Mouse (Mus musculus): ENCODE measurements around the gene Nptxr. TPM values are rescaled to one million over a fixed set of nuclear protein-coding genes. Genes with fewer than 3 reads are reported as not detected.
A peak's percentile ranks its signal among the peaks of the same experiment; 100 is the strongest.

Gene Nptxr
- polyA plus RNA-seq, 1 experiment from 2014 or later, result 21.0 TPM

DNA sequence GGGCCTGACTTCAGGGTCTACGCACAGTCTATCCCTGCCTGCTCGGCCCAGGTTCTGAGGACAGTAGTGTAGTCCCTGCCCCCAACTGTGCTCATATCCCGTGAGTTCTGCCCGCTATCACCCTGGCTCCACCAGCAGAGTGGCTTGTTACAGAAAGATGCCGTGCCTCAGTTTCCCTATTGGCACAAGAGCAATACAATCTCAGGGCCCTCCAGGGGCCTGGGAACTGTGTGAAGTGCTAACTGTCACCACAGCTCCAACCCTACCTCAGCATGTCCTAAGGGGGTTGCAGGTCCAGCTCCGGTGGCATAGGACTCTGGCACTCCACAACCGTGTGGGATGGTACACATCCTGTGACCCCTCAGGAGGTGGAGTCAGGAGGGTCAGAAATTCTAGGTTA is 7.5 kb downstream of the Nptxr start:
- H3K9me3 ChIP-seq, result no peaks in the 10 kb centered on the region
- no peak overlapping the region for H3K4me3 ChIP-seq
- no peak overlapping the region for H3K4me2 ChIP-seq
- peaks cover 9% of the 10 kb centered on the region; the same call in 1 of the 2 replicates for H3K36me3 ChIP-seq
- H3K27ac ChIP-seq, result no peak overlapping the region
- no peak; the same call in 1 of the 2 replicates for ATAC-seq (ENCODE audit: low FRiP score)
- H3K4me1 ChIP-seq (replicated peaks), result peaks cover 16% of the 10 kb centered on the region
- H3K9ac ChIP-seq, result no peak overlapping the region
- peaks cover 23% of the 10 kb centered on the region for H3K27me3 ChIP-seq
- 82% methylated on average over 7 of the region's 7 CpGs for WGBS

- Histone ChIP-seq H3K4me3 (no peak overlapping the region), H3K9me3 (no peaks in the 10 kb centered on the region), H3K27me3 (peaks cover 21% of the 10 kb centered on the region), H3K36me3 (peaks cover 9% of the 10 kb centered on the region; the same call in 1 of the 2 replicates), H3K9ac (no peak overlapping the region), H3K4me2 (no peak overlapping the region), H3K4me1 (replicated peaks) (peaks cover 12% of the 10 kb centered on the region), H3K27ac (no peak overlapping the region)
- no peak for ATAC-seq (ENCODE audit: low FRiP score)
- 78% methylated on average over 12 of the region's 12 CpGs for WGBS
Observed at GRCm38 (mm10) chr15:79796256-79796655, 8.3 kb downstream of the Nptxr start.

DNA sequence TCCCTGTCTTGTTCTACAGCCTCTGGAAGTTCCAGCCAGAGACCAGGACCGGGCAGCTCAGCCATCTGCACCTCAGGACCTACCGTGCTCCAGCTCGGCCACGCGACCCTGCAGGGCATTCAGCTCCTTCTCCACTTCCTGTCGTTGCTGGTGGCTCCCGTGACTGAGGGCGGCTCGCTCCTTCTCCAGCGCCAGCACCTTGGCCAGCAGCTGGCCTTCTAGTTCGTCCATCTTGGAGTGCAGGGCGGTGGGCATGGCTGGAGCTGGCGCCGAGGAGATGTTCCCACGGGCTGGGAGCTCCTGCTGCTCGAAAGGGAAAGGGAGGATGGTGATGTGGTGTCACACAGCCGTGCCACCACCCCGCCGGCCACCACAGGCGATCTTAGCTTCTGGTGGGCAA is 10.4 kb downstream of the Nptxr start:
- Histone ChIP-seq H3K4me2 (no peak overlapping the region), H3K9ac (no peak overlapping the region)
- no peak for ATAC-seq (ENCODE audit: low FRiP score)

GRCm38 (mm10) chr15:79793076-79793475 is 11.5 kb downstream of the Nptxr start:
- peaks cover 28% of the 10 kb centered on the region for H3K27me3 ChIP-seq
- no peak overlapping the region for H3K4me2 ChIP-seq
- H3K36me3 ChIP-seq, result peaks cover 19% of the 10 kb centered on the region
- H3K4me1 ChIP-seq (replicated peaks), result peaks cover 4% of the 10 kb centered on the region
- H3K4me3 ChIP-seq, result no peak overlapping the region
- H3K9ac ChIP-seq, result no peak overlapping the region
- no peak for ATAC-seq (ENCODE audit: low FRiP score)
- H3K27ac ChIP-seq, result no peak overlapping the region
- no peaks in the 10 kb centered on the region for H3K9me3 ChIP-seq
- 96% methylated on average over 9 of the region's 9 CpGs for WGBS

More for the DNA sequence above, 10.4 kb downstream of the Nptxr start:
- H3K4me3 ChIP-seq, result no peak overlapping the region
- H3K27me3 ChIP-seq, result peaks cover 28% of the 10 kb centered on the region
- H3K9me3 ChIP-seq, result no peaks in the 10 kb centered on the region
- H3K36me3 ChIP-seq, result peaks cover 15% of the 10 kb centered on the region
- H3K27ac ChIP-seq, result no peak overlapping the region
- peaks cover 3% of the 10 kb centered on the region for H3K4me1 ChIP-seq (replicated peaks)
- WGBS, result 40% methylated on average over 20 of the region's 20 CpGs

GRCm38 (mm10) chr15:79792455-79792854 is 12.1 kb downstream of the Nptxr start:
- Histone ChIP-seq H3K4me2 (no peak overlapping the region), H3K27ac (no peak overlapping the region), H3K4me1 (replicated peaks) (peaks cover 10% of the 10 kb centered on the region), H3K4me3 (no peak overlapping the region), H3K9me3 (no peaks in the 10 kb centered on the region), H3K27me3 (peaks cover 28% of the 10 kb centered on the region), H3K9ac (no peak overlapping the region), H3K36me3 (peaks cover 19% of the 10 kb centered on the region)
- 17% methylated on average over 19 of the region's 19 CpGs for WGBS
- ATAC-seq (ENCODE audit: low FRiP score), result no peak

GRCm38 (mm10) chr15:79791502-79791901 is 13.1 kb downstream of the Nptxr start:
- Histone ChIP-seq H3K9ac (no peak overlapping the region), H3K27ac (no peak overlapping the region), H3K27me3 (peaks cover 28% of the 10 kb centered on the region), H3K4me1 (replicated peaks) (peaks cover 18% of the 10 kb centered on the region), H3K4me2 (no peak overlapping the region), H3K9me3 (no peaks in the 10 kb centered on the region), H3K36me3 (peaks cover 19% of the 10 kb centered on the region), H3K4me3 (no peak overlapping the region)
- 2% methylated on average over 12 of the region's 12 CpGs for WGBS
- no peak for ATAC-seq (ENCODE audit: low FRiP score)

DNA sequence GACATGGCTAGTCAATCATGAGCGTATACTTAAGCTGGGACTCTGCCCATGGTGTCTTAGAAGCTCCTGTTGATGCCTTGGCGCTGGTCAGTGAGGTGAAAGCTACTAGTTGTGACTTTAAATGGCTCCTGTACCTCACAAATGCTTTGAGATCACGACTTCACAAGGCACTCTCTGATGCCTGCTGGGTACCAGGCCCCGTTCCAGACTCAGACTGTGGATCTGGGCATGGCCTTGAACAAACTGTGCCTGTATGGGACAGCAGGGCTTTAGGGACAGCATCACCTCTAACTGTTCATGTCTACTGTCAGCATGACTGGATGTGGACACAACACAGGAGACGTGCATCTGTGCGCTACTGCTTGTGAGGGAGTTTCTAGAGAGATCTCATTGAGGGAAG is 13.7 kb downstream of the Nptxr start:
- H3K27ac ChIP-seq, result no peak overlapping the region
- WGBS, result 85% methylated on average over 6 of the region's 6 CpGs
- no peak for ATAC-seq (ENCODE audit: low FRiP score)

GRCm38 (mm10) chr15:79790111-79790510 is 14.5 kb downstream of the Nptxr start:
- H3K4me2 ChIP-seq, result no peak overlapping the region
- H3K27me3 ChIP-seq, result peaks cover 28% of the 10 kb centered on the region
- H3K9ac ChIP-seq, result no peak overlapping the region
- no peak for ATAC-seq (ENCODE audit: low FRiP score)
- H3K4me1 ChIP-seq (replicated peaks), result peaks cover 15% of the 10 kb centered on the region
- 58% methylated on average over 8 of the region's 8 CpGs for WGBS
- H3K27ac ChIP-seq, result no peak overlapping the region
- H3K9me3 ChIP-seq, result no peaks in the 10 kb centered on the region
- H3K4me3 ChIP-seq, result no peak overlapping the region
- peaks cover 19% of the 10 kb centered on the region for H3K36me3 ChIP-seq

More for the DNA sequence above, 13.7 kb downstream of the Nptxr start:
- H3K9me3 ChIP-seq, result no peaks in the 10 kb centered on the region
- H3K4me2 ChIP-seq, result no peak overlapping the region
- H3K4me1 ChIP-seq (replicated peaks), result peaks cover 18% of the 10 kb centered on the region
- no peak overlapping the region for H3K4me3 ChIP-seq
- H3K9ac ChIP-seq, result no peak overlapping the region
- H3K36me3 ChIP-seq, result peaks cover 19% of the 10 kb centered on the region
- H3K27me3 ChIP-seq, result peaks cover 28% of the 10 kb centered on the region

DNA sequence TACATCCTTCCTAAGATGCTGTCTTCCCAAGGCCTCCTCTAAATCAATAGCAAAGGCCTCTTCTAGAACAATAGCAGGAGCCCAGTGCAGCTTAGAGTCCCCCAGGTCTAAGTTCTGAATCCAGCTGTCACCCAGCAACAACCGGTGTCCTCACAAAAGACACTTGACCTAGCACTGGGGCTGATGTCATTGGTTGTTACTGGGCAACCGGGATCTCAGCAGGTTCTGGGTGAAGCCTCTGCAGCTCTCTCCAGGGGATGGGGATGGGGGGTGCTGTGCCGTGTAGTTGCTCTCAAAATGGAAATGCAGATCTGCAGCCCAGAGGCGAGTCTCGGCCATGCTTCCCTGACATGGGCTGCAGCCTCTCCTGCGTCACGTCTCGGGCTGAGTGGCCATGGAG is 16.8 kb downstream of the Nptxr start:
- Histone ChIP-seq H3K9ac (peak overlapping the region; percentile 39; the same call in 1 of the 2 replicates), H3K4me1 (replicated peaks) (peaks cover 15% of the 10 kb centered on the region), H3K36me3 (peaks cover 14% of the 10 kb centered on the region), H3K4me2 (no peak overlapping the region), H3K27me3 (peaks cover 24% of the 10 kb centered on the region), H3K4me3 (no peak overlapping the region), H3K9me3 (no peaks in the 10 kb centered on the region), H3K27ac (peak overlapping the region; percentile 52; the same call in 1 of the 2 replicates)
- WGBS, result 39% methylated on average over 8 of the region's 8 CpGs
- ATAC-seq (ENCODE audit: low FRiP score), result no peak

- Histone ChIP-seq H3K4me1 (replicated peaks) (peaks cover 15% of the 10 kb centered on the region), H3K27me3 (peaks cover 11% of the 10 kb centered on the region; the same call in 1 of the 2 replicates), H3K9ac (no peak overlapping the region), H3K27ac (no peak overlapping the region), H3K4me3 (no peak overlapping the region), H3K4me2 (no peak overlapping the region), H3K9me3 (no peaks in the 10 kb centered on the region), H3K36me3 (peaks cover 10% of the 10 kb centered on the region)
- no peak for ATAC-seq (ENCODE audit: low FRiP score)
- 82% methylated on average over 1 of the region's 1 CpGs for WGBS
Observed at GRCm38 (mm10) chr15:79785056-79785455, 19.5 kb downstream of the Nptxr start.

DNA sequence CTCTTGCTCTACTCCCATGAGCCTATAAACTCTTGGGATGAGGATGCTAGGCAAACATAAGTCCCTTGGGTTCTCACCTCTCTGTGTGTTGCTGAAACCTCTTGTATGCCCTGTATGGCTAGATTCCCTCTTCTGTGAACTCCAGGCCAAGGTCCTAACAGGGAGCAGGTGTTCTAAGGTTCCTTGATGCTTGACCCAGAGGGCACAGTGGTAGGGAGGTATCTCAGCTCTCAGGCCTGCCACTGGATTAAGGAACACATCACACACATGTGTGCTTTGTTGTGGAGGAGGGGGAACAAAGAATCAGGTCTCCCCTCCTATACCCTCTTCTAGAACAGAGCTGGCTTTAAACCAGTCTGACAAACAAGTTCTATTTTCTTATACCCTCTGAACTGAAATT is 26.8 kb downstream of the Nptxr start, which contains the start of gene Dnal4:
Gene Dnal4, minus strand, starts transcription at position 101 of the 400 bp plus-strand sequence.
- Histone ChIP-seq H3K4me1 (replicated peaks) (peaks cover 20% of the 10 kb centered on the region), H3K4me3 (no peak within 1 kb of the TSS), H3K27ac (no peak within 1 kb of the TSS), H3K9me3 (no peaks in the 10 kb centered on the region), H3K27me3 (0 out of 2 replicates have a peak, but pooled peaks cover 6% of the 10 kb centered on the region), H3K36me3 (no peaks in the 10 kb centered on the region), H3K9ac (no peak within 1 kb of the TSS), H3K4me2 (no peak within 1 kb of the TSS)
- no peak for ATAC-seq (ENCODE audit: low FRiP score)

DNA sequence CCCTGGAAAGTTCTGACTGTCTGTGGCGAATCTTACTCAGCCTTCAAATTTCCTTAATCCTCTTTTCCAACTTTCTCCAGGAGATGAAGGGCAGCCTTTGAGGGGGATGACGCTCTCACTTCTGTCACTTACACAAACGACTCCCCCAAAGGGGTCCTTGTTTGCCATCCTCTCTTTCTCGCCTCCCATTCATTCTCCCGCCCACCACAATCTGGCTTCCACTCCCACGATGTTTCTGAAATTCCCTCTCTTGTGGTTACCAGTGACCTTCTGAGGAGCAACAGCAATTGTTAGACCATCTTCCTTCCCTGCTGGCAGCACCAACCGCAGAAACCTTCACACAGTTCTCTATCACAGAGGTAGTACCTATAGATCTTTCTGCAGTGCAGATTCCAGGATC is 28.9 kb downstream of the Nptxr start:
- Histone ChIP-seq H3K4me3 (no peak overlapping the region), H3K9me3 (no peaks in the 10 kb centered on the region), H3K36me3 (no peaks in the 10 kb centered on the region), H3K4me1 (replicated peaks) (peaks cover 32% of the 10 kb centered on the region), H3K27ac (no peak overlapping the region), H3K9ac (peak overlapping the region; percentile 87), H3K4me2 (peak overlapping the region; percentile 64; the same call in 1 of the 2 replicates), H3K27me3 (no peaks in the 10 kb centered on the region)
- 68% methylated on average over 7 of the region's 7 CpGs for WGBS
- ATAC-seq (ENCODE audit: low FRiP score), result no peak

Measured in hindbrain, embryonic 13.5 days (tissue).